Mouse (Mus musculus): ENCODE results near the gene Col8a2.

DNA sequence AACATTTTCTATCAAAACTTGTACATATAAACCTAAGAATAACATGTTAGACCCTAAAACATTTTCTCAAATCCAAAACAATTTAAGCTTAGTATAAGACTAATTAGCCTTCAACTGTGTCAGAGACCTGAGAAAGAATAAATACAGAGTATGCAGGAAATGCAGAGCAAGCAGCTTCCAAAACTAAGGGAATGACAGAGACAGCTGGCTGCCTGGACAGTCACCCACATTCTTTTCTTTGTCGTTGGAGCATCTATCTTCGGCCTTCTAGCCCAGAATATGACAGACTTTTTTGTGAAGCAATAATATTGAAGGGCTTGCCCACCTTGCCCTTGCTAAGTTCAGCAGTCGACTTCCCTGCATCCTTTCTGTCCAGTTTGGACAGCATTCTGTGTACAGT is 17.3 kb upstream of the Col8a2 start:
- TF ChIP-seq GATA1 (IDR thresholded peaks at IDR 0.05; ENCODE audit: low read length) (no peak), TAL1 (IDR thresholded peaks at IDR 0.05; ENCODE audit: low read length) (no peak)
